Mouse (Mus musculus) ES-Bruce4 (cell line): ENCODE data around the gene Igf1r.

Source experiments
- CTCF ChIP-seq: IDR thresholded peaks from one replicate; pipeline ENCODE4 v1.8.1; 2011; ENCODE audit warnings: low read depth, low read length
- POLR2A ChIP-seq: IDR thresholded peaks from one replicate; pipeline ENCODE4 v1.8.1; 2011; ENCODE audit warnings: low read length; ENCODE audit not compliant: insufficient read depth

DNA sequence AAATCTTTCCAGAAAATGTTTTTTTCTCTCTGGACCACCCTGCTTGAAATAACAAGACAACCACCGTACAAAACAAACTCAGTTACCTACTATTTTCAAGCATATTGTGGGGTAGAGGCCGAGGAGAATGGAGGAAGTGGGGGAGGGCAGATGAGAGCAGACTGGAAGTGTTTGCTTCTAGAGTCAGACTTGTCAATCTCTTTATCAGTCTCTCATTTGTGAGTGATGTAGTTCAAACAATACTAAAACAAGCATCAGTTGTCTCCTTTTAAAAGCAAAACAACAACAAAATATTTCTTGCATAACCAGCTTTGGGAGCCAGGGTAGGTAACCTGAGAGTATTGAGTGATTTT lies 150.5 kb downstream of the Igf1r start:
- TF ChIP-seq CTCF (no peak), POLR2A (no peak)
